Mouse (Mus musculus) forebrain, embryonic 13.5 days (tissue): ENCODE measurements around the gene Srgap3. TPM values are rescaled to one million over a fixed set of nuclear protein-coding genes. Genes with fewer than 3 reads are reported as not detected.

Experiments used
- ATAC-seq: fragments of 200-750 bp; cut with Nextera tagmentation; 2 replicates; pipeline ENCODE4 v1.8.0; 2017
- H3K27ac ChIP-seq: fragments of 300-500 bp; sonication (generic); 2 replicates; pipeline ENCODE4 v1.5.1; 2015; ENCODE audit warnings: inconsistent platforms, mild to moderate bottlenecking, moderate library complexity
- H3K27me3 ChIP-seq: fragments of 300-500 bp; sonication (generic); 2 replicates; pipeline ENCODE4 v1.6.1; 2015; ENCODE audit warnings: mild to moderate bottlenecking, inconsistent platforms
- H3K36me3 ChIP-seq: fragments of 300-500 bp; sonication (generic); 2 replicates; pipeline ENCODE4 v1.6.1; 2015; ENCODE audit warnings: mild to moderate bottlenecking, inconsistent platforms; ENCODE audit not compliant: poor library complexity, severe bottlenecking
- H3K4me1 ChIP-seq: fragments of 300-500 bp; sonication (generic); 2 replicates; pipeline ENCODE4 v1.6.1; 2015; ENCODE audit warnings: inconsistent platforms
- H3K4me2 ChIP-seq: fragments of 300-500 bp; sonication (generic); 2 replicates; pipeline ENCODE4 v1.6.1; 2015; ENCODE audit warnings: inconsistent platforms, mild to moderate bottlenecking, moderate library complexity
- H3K4me3 ChIP-seq: fragments of 300-500 bp; sonication (generic); 2 replicates; pipeline ENCODE4 v1.5.1; 2015; ENCODE audit warnings: mild to moderate bottlenecking, inconsistent platforms
- H3K9ac ChIP-seq: fragments of 300-500 bp; sonication (generic); 2 replicates; pipeline ENCODE4 v1.6.1; 2015; ENCODE audit warnings: mild to moderate bottlenecking, inconsistent platforms
- H3K9me3 ChIP-seq: fragments of 300-500 bp; sonication (generic); replicated peaks from 2 replicates; pipeline ENCODE4 v1.6.1; 2016; ENCODE audit warnings: inconsistent platforms
- WGBS: fragments of 180-500 bp; shearing (Covaris S2); methylation state at CpG from one replicate; pipeline ENCODE4 v1.1.7; 2015; 5-methylcytosine and 5-hydroxymethylcytosine counted together
- polyA plus RNA-seq: library from polyadenylated mRNA; unstranded; fragments of >200 nt; fragmentation: Nextera tagmentation; extraction: Ambion mirVana; gene quantifications from 2 replicates; pipeline ENCODE4 v1.2.1, GENCODE M21; 2015

Gene Srgap3
- polyA plus RNA-seq, 1 experiment from 2014 or later = 30.1 TPM

GRCm38 (mm10) chr6:112846863-112847262 lies 100.2 kb downstream of the Srgap3 start:
- no peak overlapping the region for H3K4me2 ChIP-seq
- no peak overlapping the region for H3K27ac ChIP-seq
- H3K27me3 ChIP-seq = no peaks in the 10 kb centered on the region
- no peak overlapping the region for H3K9ac ChIP-seq
- no peaks in the 10 kb centered on the region for H3K9me3 ChIP-seq
- peaks cover 43% of the 10 kb centered on the region for H3K4me1 ChIP-seq
- H3K36me3 ChIP-seq = peaks cover 6% of the 10 kb centered on the region; the same call in 1 of the 2 replicates
- WGBS = 95% methylated on average over 9 of the region's 9 CpGs
- no peak for ATAC-seq
- no peak overlapping the region for H3K4me3 ChIP-seq

GRCm38 (mm10) chr6:112842426-112842825 lies 104.6 kb downstream of the Srgap3 start:
- Histone ChIP-seq H3K9me3 (no peaks in the 10 kb centered on the region), H3K9ac (no peak overlapping the region), H3K36me3 (peaks cover 6% of the 10 kb centered on the region; the same call in 1 of the 2 replicates), H3K27ac (0 out of 2 replicates have a peak overlapping the region, but pooled peaks have one; percentile 22), H3K4me3 (no peak overlapping the region), H3K4me1 (peaks cover 52% of the 10 kb centered on the region), H3K4me2 (no peak overlapping the region), H3K27me3 (no peaks in the 10 kb centered on the region)
- no peak for ATAC-seq
- 70% methylated on average over 5 of the region's 5 CpGs for WGBS

- no peak overlapping the region for H3K9ac ChIP-seq
- no peaks in the 10 kb centered on the region for H3K27me3 ChIP-seq
- 46% methylated on average over 5 of the region's 5 CpGs for WGBS
- H3K36me3 ChIP-seq = no peaks in the 10 kb centered on the region; the same call in 1 of the 2 replicates
- peaks cover 63% of the 10 kb centered on the region for H3K4me1 ChIP-seq
- H3K9me3 ChIP-seq = no peaks in the 10 kb centered on the region
- H3K4me2 ChIP-seq = no peak overlapping the region
- no peak for ATAC-seq
- H3K27ac ChIP-seq = peak overlapping the region; percentile 86
- H3K4me3 ChIP-seq = no peak overlapping the region
Measured at GRCm38 (mm10) chr6:112840400-112840799, 106.7 kb downstream of the Srgap3 start.

- Histone ChIP-seq H3K27me3 (no peaks in the 10 kb centered on the region), H3K4me1 (peaks cover 66% of the 10 kb centered on the region), H3K4me3 (no peak overlapping the region), H3K27ac (peak overlapping the region; percentile 86), H3K4me2 (peak overlapping the region; percentile 34), H3K9me3 (no peaks in the 10 kb centered on the region), H3K36me3 (no peaks in the 10 kb centered on the region), H3K9ac (0 out of 2 replicates have a peak overlapping the region, but pooled peaks have one; percentile 53)
- ATAC-seq = peak; percentile 0; the same call in 1 of the 2 replicates
- 53% methylated on average over 3 of the region's 3 CpGs for WGBS
Measured at GRCm38 (mm10) chr6:112839391-112839790, 107.7 kb downstream of the Srgap3 start.

GRCm38 (mm10) chr6:112838879-112839278 lies 108.2 kb downstream of the Srgap3 start:
- no peak overlapping the region for H3K4me3 ChIP-seq
- peak; percentile 92 for ATAC-seq
- peak overlapping the region; percentile 86 for H3K27ac ChIP-seq
- no peaks in the 10 kb centered on the region for H3K36me3 ChIP-seq
- H3K4me1 ChIP-seq = peaks cover 71% of the 10 kb centered on the region
- H3K9me3 ChIP-seq = no peaks in the 10 kb centered on the region
- peak overlapping the region; percentile 53; the same call in 1 of the 2 replicates for H3K9ac ChIP-seq
- 6% methylated on average over 2 of the region's 2 CpGs for WGBS
- peak overlapping the region; percentile 34 for H3K4me2 ChIP-seq
- H3K27me3 ChIP-seq = no peaks in the 10 kb centered on the region

- Histone ChIP-seq H3K4me2 (no peak overlapping the region), H3K27me3 (no peaks in the 10 kb centered on the region), H3K4me1 (peaks cover 71% of the 10 kb centered on the region), H3K4me3 (no peak overlapping the region), H3K9me3 (no peaks in the 10 kb centered on the region), H3K9ac (no peak overlapping the region), H3K27ac (no peak overlapping the region), H3K36me3 (no peaks in the 10 kb centered on the region)
- no peak for ATAC-seq
- WGBS = 92% methylated on average over 4 of the region's 4 CpGs
Measured at GRCm38 (mm10) chr6:112836712-112837111, 110.4 kb downstream of the Srgap3 start.

- no peaks in the 10 kb centered on the region for H3K27me3 ChIP-seq
- 71% methylated on average over 4 of the region's 4 CpGs for WGBS
- no peak for ATAC-seq
Measured at GRCm38 (mm10) chr6:112835413-112835812, 111.7 kb downstream of the Srgap3 start.

GRCm38 (mm10) chr6:112834430-112834829 lies 112.6 kb downstream of the Srgap3 start:
- peak overlapping the region; percentile 60; the same call in 1 of the 2 replicates for H3K27ac ChIP-seq

More at GRCm38 (mm10) chr6:112835413-112835812, 111.7 kb downstream of the Srgap3 start:
- Histone ChIP-seq H3K4me3 (no peak overlapping the region), H3K36me3 (no peaks in the 10 kb centered on the region), H3K4me1 (peaks cover 62% of the 10 kb centered on the region), H3K4me2 (no peak overlapping the region), H3K9ac (no peak overlapping the region), H3K27ac (no peak overlapping the region), H3K9me3 (no peaks in the 10 kb centered on the region)

GRCm38 (mm10) chr6:112833763-112834162 lies 113.3 kb downstream of the Srgap3 start:
- Histone ChIP-seq H3K4me1 (peaks cover 57% of the 10 kb centered on the region), H3K27ac (peak overlapping the region; percentile 60), H3K4me2 (no peak overlapping the region), H3K9ac (0 out of 2 replicates have a peak overlapping the region, but pooled peaks have one; percentile 26), H3K27me3 (no peaks in the 10 kb centered on the region), H3K4me3 (no peak overlapping the region), H3K9me3 (no peaks in the 10 kb centered on the region), H3K36me3 (peaks cover 7% of the 10 kb centered on the region)
- ATAC-seq = no peak
- WGBS = 44% methylated on average over 6 of the region's 6 CpGs

More at GRCm38 (mm10) chr6:112834430-112834829, 112.6 kb downstream of the Srgap3 start:
- H3K36me3 ChIP-seq = peaks cover under 1% of the 10 kb centered on the region; the same call in 1 of the 2 replicates
- ATAC-seq = no peak
- no peak overlapping the region for H3K9ac ChIP-seq
- no peak overlapping the region for H3K4me3 ChIP-seq
- 84% methylated on average over 5 of the region's 5 CpGs for WGBS
- peaks cover 58% of the 10 kb centered on the region for H3K4me1 ChIP-seq
- no peaks in the 10 kb centered on the region for H3K27me3 ChIP-seq
- no peak overlapping the region for H3K4me2 ChIP-seq
- no peaks in the 10 kb centered on the region for H3K9me3 ChIP-seq

GRCm38 (mm10) chr6:112829196-112829595 lies 117.9 kb downstream of the Srgap3 start:
- Histone ChIP-seq H3K4me2 (no peak overlapping the region), H3K9ac (no peak overlapping the region), H3K9me3 (no peaks in the 10 kb centered on the region), H3K4me3 (no peak overlapping the region), H3K36me3 (peaks cover 33% of the 10 kb centered on the region), H3K4me1 (peaks cover 34% of the 10 kb centered on the region), H3K27me3 (no peaks in the 10 kb centered on the region), H3K27ac (0 out of 2 replicates have a peak overlapping the region, but pooled peaks have one; percentile 14)
- no peak for ATAC-seq
- 75% methylated on average over 12 of the region's 12 CpGs for WGBS

GRCm38 (mm10) chr6:112828420-112828819 lies 118.6 kb downstream of the Srgap3 start:
- H3K36me3 ChIP-seq = peaks cover 34% of the 10 kb centered on the region
- H3K4me3 ChIP-seq = no peak overlapping the region
- no peaks in the 10 kb centered on the region for H3K27me3 ChIP-seq
- ATAC-seq = peak; percentile 28; the same call in 1 of the 2 replicates
- WGBS = 66% methylated on average over 5 of the region's 5 CpGs
- peak overlapping the region; percentile 14; the same call in 1 of the 2 replicates for H3K27ac ChIP-seq
- no peak overlapping the region for H3K9ac ChIP-seq
- H3K9me3 ChIP-seq = no peaks in the 10 kb centered on the region
- H3K4me1 ChIP-seq = peaks cover 26% of the 10 kb centered on the region
- H3K4me2 ChIP-seq = no peak overlapping the region

GRCm38 (mm10) chr6:112825657-112826056 lies 121.4 kb downstream of the Srgap3 start:
- Histone ChIP-seq H3K4me1 (peaks cover 41% of the 10 kb centered on the region), H3K4me3 (no peak overlapping the region), H3K4me2 (no peak overlapping the region), H3K27me3 (no peaks in the 10 kb centered on the region), H3K9me3 (no peaks in the 10 kb centered on the region), H3K27ac (0 out of 2 replicates have a peak overlapping the region, but pooled peaks have one; percentile 20), H3K36me3 (peaks cover 41% of the 10 kb centered on the region), H3K9ac (no peak overlapping the region)
- no peak for ATAC-seq
- WGBS = 91% methylated on average over 6 of the region's 6 CpGs
